Mouse (Mus musculus) liver, embryonic 16.5 days (tissue): ENCODE results near the gene Nelfe. TPM values are rescaled to one million over a fixed set of nuclear protein-coding genes. Genes with fewer than 3 reads are reported as not detected.
"Not testable (repeated sequence)": the region's sequence is repeated elsewhere in the genome, so short reads cannot be mapped to it uniquely, and the experiment has no call there.

Experiments
- ATAC-seq: fragments of 200-750 bp; cut with Nextera tagmentation; 2 replicates; pipeline ENCODE4 v1.8.0; 2017; ENCODE audit warnings: low read depth, mild to moderate bottlenecking, moderate number of reproducible peaks, moderate library complexity
- H3K27ac ChIP-seq: fragments of 300-500 bp; sonication (generic); 2 replicates; pipeline ENCODE4 v1.5.1; 2014; ENCODE audit warnings: mild to moderate bottlenecking, low read length
- H3K27me3 ChIP-seq: fragments of 300-500 bp; sonication (generic); 2 replicates; pipeline ENCODE4 v1.6.1; 2014; ENCODE audit warnings: low read depth, low read length, mixed read lengths; ENCODE audit not compliant: control insufficient read depth, insufficient read depth
- H3K36me3 ChIP-seq: fragments of 300-500 bp; sonication (generic); 2 replicates; pipeline ENCODE4 v1.6.1; 2014; ENCODE audit warnings: mild to moderate bottlenecking; ENCODE audit not compliant: control insufficient read depth, insufficient read depth
- H3K4me1 ChIP-seq: fragments of 300-500 bp; sonication (generic); 2 replicates; pipeline ENCODE4 v1.6.1; 2014; ENCODE audit warnings: low read depth, low read length, mixed read lengths; ENCODE audit not compliant: control insufficient read depth
- H3K4me2 ChIP-seq: fragments of 300-500 bp; sonication (generic); 2 replicates; pipeline ENCODE4 v1.6.1; 2014; ENCODE audit warnings: low read depth, low read length, mixed read lengths
- H3K4me3 ChIP-seq: fragments of 300-500 bp; sonication (generic); 2 replicates; pipeline ENCODE4 v1.5.1; 2014; ENCODE audit warnings: low read depth, mild to moderate bottlenecking, low read length
- H3K9ac ChIP-seq: fragments of 300-500 bp; sonication (generic); 2 replicates; pipeline ENCODE4 v1.6.1; 2014; ENCODE audit warnings: low read depth, low read length
- H3K9me3 ChIP-seq: fragments of 300-500 bp; sonication (generic); replicated peaks from 2 replicates; pipeline ENCODE4 v1.6.1; 2016; ENCODE audit warnings: low read length; ENCODE audit not compliant: control insufficient read depth
- WGBS: fragments of 180-500 bp; shearing (Covaris S2); extraction: QIAGEN DNeasy Blood & Tissue Kit; methylation state at CpG from one replicate; pipeline ENCODE4 v1.1.7; 2014; ENCODE audit not compliant: insufficient replicate concordance; 5-methylcytosine and 5-hydroxymethylcytosine counted together
- polyA plus RNA-seq: library from polyadenylated mRNA; unstranded; fragments of >200 nt; fragmentation: Nextera tagmentation; extraction: Ambion mirVana; gene quantifications from 2 replicates; pipeline ENCODE4 v1.2.1, GENCODE M21; 2015

The Nelfe gene
- polyA plus RNA-seq, 1 experiment from 2014 or later, result 41.4 TPM

GRCm38 (mm10) chr17:34810411-34810810 is 39.8 kb upstream of the Nelfe start:
- H3K9ac ChIP-seq, H3K36me3 ChIP-seq, H3K27ac ChIP-seq, H3K4me2 ChIP-seq, H3K9me3 ChIP-seq, H3K4me3 ChIP-seq, ATAC-seq, H3K4me1 ChIP-seq, H3K27me3 ChIP-seq: not testable (repeated sequence)
- WGBS, result 80% methylated on average over 5 of the region's 5 CpGs

GRCm38 (mm10) chr17:34810811-34811210 is 39.4 kb upstream of the Nelfe start:
- not testable (repeated sequence) for H3K4me2 ChIP-seq, H3K9ac ChIP-seq, H3K4me1 ChIP-seq, H3K36me3 ChIP-seq, H3K9me3 ChIP-seq, H3K27me3 ChIP-seq, H3K4me3 ChIP-seq, H3K27ac ChIP-seq
- ATAC-seq, result peak; percentile 49
- WGBS, result 67% methylated on average over 7 of the region's 8 CpGs

GRCm38 (mm10) chr17:34811275-34811674 is 38.9 kb upstream of the Nelfe start:
- H3K4me2 ChIP-seq, result no peak overlapping the region
- 53% methylated on average over 15 of the region's 15 CpGs for WGBS

GRCm38 (mm10) chr17:34813747-34814146 is 36.4 kb upstream of the Nelfe start:
- H3K36me3 ChIP-seq, H3K9me3 ChIP-seq, ATAC-seq, H3K4me2 ChIP-seq, H3K4me1 ChIP-seq, H3K27me3 ChIP-seq, H3K4me3 ChIP-seq, H3K27ac ChIP-seq, H3K9ac ChIP-seq: not testable (repeated sequence)
- 53% methylated on average over 12 of the region's 12 CpGs for WGBS

More at GRCm38 (mm10) chr17:34811275-34811674, 38.9 kb upstream of the Nelfe start:
- H3K4me3 ChIP-seq, result no peak overlapping the region
- H3K9ac ChIP-seq, result no peak overlapping the region
- no peaks in the 10 kb centered on the region for H3K27me3 ChIP-seq
- no peak overlapping the region for H3K27ac ChIP-seq
- no peaks in the 10 kb centered on the region; the same call in 1 of the 2 replicates for H3K4me1 ChIP-seq
- no peaks in the 10 kb centered on the region for H3K36me3 ChIP-seq
- ATAC-seq, result no peak
- H3K9me3 ChIP-seq, result no peaks in the 10 kb centered on the region

- Histone ChIP-seq H3K4me2 (no peak overlapping the region), H3K4me3 (no peak overlapping the region), H3K27me3 (no peaks in the 10 kb centered on the region), H3K27ac (no peak overlapping the region), H3K36me3 (no peaks in the 10 kb centered on the region), H3K9me3 (no peaks in the 10 kb centered on the region), H3K9ac (no peak overlapping the region), H3K4me1 (no peaks in the 10 kb centered on the region; the same call in 1 of the 2 replicates)
- ATAC-seq, result no peak
- 59% methylated on average over 7 of the region's 7 CpGs for WGBS
Measured at GRCm38 (mm10) chr17:34814818-34815370, 35.3 kb upstream of the Nelfe start.

- H3K4me3 ChIP-seq, H3K9me3 ChIP-seq, H3K9ac ChIP-seq, H3K4me2 ChIP-seq, H3K4me1 ChIP-seq, H3K27ac ChIP-seq, ATAC-seq, H3K27me3 ChIP-seq: not testable (repeated sequence)
- whole genome bisulfite sequencing, result 67% methylated on average over 1 of the region's 1 CpGs
- peaks cover 12% of the 10 kb centered on the region for H3K36me3 ChIP-seq
Measured at GRCm38 (mm10) chr17:34830776-34831175, 19.4 kb upstream of the Nelfe start.

- peak overlapping the region; percentile 98 for H3K4me2 ChIP-seq
- peak overlapping the region; percentile 94 for H3K4me3 ChIP-seq
- H3K9ac ChIP-seq, result peak overlapping the region; percentile 70
- peak; percentile 79 for ATAC-seq
- H3K27ac ChIP-seq, result peak overlapping the region; percentile 81
- peaks cover 22% of the 10 kb centered on the region for H3K36me3 ChIP-seq
- no peaks in the 10 kb centered on the region for H3K9me3 ChIP-seq
- peaks cover 34% of the 10 kb centered on the region for H3K4me1 ChIP-seq
- 5% methylated on average over 47 of the region's 48 CpGs for WGBS
- H3K27me3 ChIP-seq, result no peaks in the 10 kb centered on the region
Measured at GRCm38 (mm10) chr17:34836155-34836855, 13.9 kb upstream of the Nelfe start.

- Histone ChIP-seq H3K9me3 (no peaks in the 10 kb centered on the region), H3K4me1 (peaks cover 39% of the 10 kb centered on the region), H3K27me3 (no peaks in the 10 kb centered on the region), H3K9ac (peak within 1 kb of the TSS; percentile 85), H3K36me3 (peaks cover 26% of the 10 kb centered on the region), H3K4me3 (peak within 1 kb of the TSS; percentile 94), H3K4me2 (peak within 1 kb of the TSS; percentile 98), H3K27ac (peak within 1 kb of the TSS; percentile 87)
- under 1% methylated on average over 40 of the region's 40 CpGs for WGBS
- peak; percentile 95 for ATAC-seq
Measured at GRCm38 (mm10) chr17:34836856-34837221, 13.4 kb upstream of the Nelfe start, which contains the start of the genes Stk19 and Dxo. Gene Stk19 (minus strand): TSS chr17:34836945. Gene Dxo (plus strand): TSS chr17:34837019.
